Mouse (Mus musculus): Measurements from ENCODE around the gene Srrm3. TPM values are rescaled to one million over a fixed set of nuclear protein-coding genes. Genes with fewer than 3 reads are reported as not detected.

The Srrm3 gene
- polyA plus RNA-seq, 1 experiment from 2014 or later: 87.3 TPM

- Histone ChIP-seq H3K4me1 (peaks cover 28% of the 10 kb centered on the region; the same call in 1 of the 2 replicates), H3K9ac (replicated peaks) (no peak overlapping the region), H3K27ac (replicated peaks) (no peak overlapping the region), H3K4me2 (no peak overlapping the region), H3K36me3 (peaks cover 50% of the 10 kb centered on the region), H3K9me3 (replicated peaks) (no peaks in the 10 kb centered on the region), H3K4me3 (replicated peaks) (no peak overlapping the region), H3K27me3 (replicated peaks) (no peaks in the 10 kb centered on the region)
- no peak for ATAC-seq (ENCODE audit: low FRiP score)
- 98% methylated on average over 3 of the region's 3 CpGs for WGBS
Observed at GRCm38 (mm10) chr5:135919902-135920301, 113.2 kb downstream of the Srrm3 start.

- H3K4me2 ChIP-seq: no peak overlapping the region
- H3K36me3 ChIP-seq: peaks cover 47% of the 10 kb centered on the region
- H3K27ac ChIP-seq (replicated peaks): no peak overlapping the region
- no peaks in the 10 kb centered on the region for H3K9me3 ChIP-seq (replicated peaks)
- no peak overlapping the region for H3K9ac ChIP-seq (replicated peaks)
- WGBS: 88% methylated on average over 7 of the region's 7 CpGs
- no peak for ATAC-seq (ENCODE audit: low FRiP score)
- H3K27me3 ChIP-seq (replicated peaks): no peaks in the 10 kb centered on the region
- H3K4me1 ChIP-seq: peaks cover 51% of the 10 kb centered on the region
- H3K4me3 ChIP-seq (replicated peaks): no peak overlapping the region
Observed at GRCm38 (mm10) chr5:135923901-135924300, 117.2 kb downstream of the Srrm3 start.

Small RNA genes within 50 kb of the gene (microRNA-seq; reads per million reads assigned to microRNA genes)
- not detected for gene Gm23268

Other genes starting within 250 kb of the Srrm3 start
- not detected in 2 replicates for gene Ccl26, start 243.3 kb upstream of the Srrm3 start, polyA plus RNA-seq (2015; fragmentation: Nextera tagmentation; extraction: Ambion mirVana)
- 2.1 and 9.5 TPM in 2 replicates for gene Ccl24, start 233.8 kb upstream of the Srrm3 start, polyA plus RNA-seq (2015; fragmentation: Nextera tagmentation; extraction: Ambion mirVana)
- gene Rhbdd2, start 174.3 kb upstream of the Srrm3 start, polyA plus RNA-seq (2015; fragmentation: Nextera tagmentation; extraction: Ambion mirVana): 91.1 and 94.6 TPM in 2 replicates
- gene Por, start 136.9 kb upstream of the Srrm3 start, polyA plus RNA-seq (2015; fragmentation: Nextera tagmentation; extraction: Ambion mirVana): 91.6 and 92.1 TPM in 2 replicates
- 73.6 and 88.2 TPM in 2 replicates for gene Tmem120a, start 62.4 kb upstream of the Srrm3 start, polyA plus RNA-seq (2015; fragmentation: Nextera tagmentation; extraction: Ambion mirVana)
- gene Styxl1, start 28.5 kb upstream of the Srrm3 start, polyA plus RNA-seq (2015; fragmentation: Nextera tagmentation; extraction: Ambion mirVana): 0.36 and 0.88 TPM in 2 replicates
- gene Mdh2, start 28.4 kb upstream of the Srrm3 start, polyA plus RNA-seq (2015; fragmentation: Nextera tagmentation; extraction: Ambion mirVana): 658 and 665 TPM in 2 replicates
- gene Hspb1, start 81.0 kb downstream of the Srrm3 start, polyA plus RNA-seq (2015; fragmentation: Nextera tagmentation; extraction: Ambion mirVana): 36.4 and 38.1 TPM in 2 replicates
- gene Ywhag, start 127.7 kb downstream of the Srrm3 start, polyA plus RNA-seq (2015; fragmentation: Nextera tagmentation; extraction: Ambion mirVana): 776 and 868 TPM in 2 replicates
- gene Ssc4d, start 167.6 kb downstream of the Srrm3 start, polyA plus RNA-seq (2015; fragmentation: Nextera tagmentation; extraction: Ambion mirVana): 1.6 and 1.8 TPM in 2 replicates
- gene Zp3, start 173.2 kb downstream of the Srrm3 start, polyA plus RNA-seq (2015; fragmentation: Nextera tagmentation; extraction: Ambion mirVana): 0.14 and 0.27 TPM in 2 replicates
- 22.5 and 25.2 TPM in 2 replicates for gene Dtx2, start 187.9 kb downstream of the Srrm3 start, polyA plus RNA-seq (2015; fragmentation: Nextera tagmentation; extraction: Ambion mirVana)
- gene Upk3b, start 231.6 kb downstream of the Srrm3 start, polyA plus RNA-seq (2015; fragmentation: Nextera tagmentation; extraction: Ambion mirVana): 1.1 and 3.7 TPM in 2 replicates
- gene Upk3bl, start 247.6 kb downstream of the Srrm3 start, polyA plus RNA-seq (2015; fragmentation: Nextera tagmentation; extraction: Ambion mirVana): 1.2 TPM in 1 of 2 replicates, not detected in the other